Mouse (Mus musculus) MEL (cell line): ENCODE data around the gene Herpud1. TPM values are rescaled to one million over a fixed set of nuclear protein-coding genes. Genes with fewer than 3 reads are reported as not detected.
A peak's percentile ranks its signal among the peaks of the same experiment; 100 is the strongest.

Experiments used
- DNase-seq: peaks from one replicate; pipeline ENCODE4 v3.0.0; 2011; ENCODE audit warnings: low read depth, low spot score
- H3K27ac ChIP-seq: 2 replicates; pipeline ENCODE4 v1.5.1; 2012; ENCODE audit warnings: low read depth, mild to moderate bottlenecking, control low read depth, low read length, moderate library complexity; ENCODE audit not compliant: control insufficient read depth
- H3K27me3 ChIP-seq, 2 experiments: fragments of 150-350 bp in 1 of 2; sonication (generic) in 1 of 2; 2 replicates each; pipeline ENCODE4 v1.6.1; 2012; ENCODE audit warnings: low read length in 2 of 2, mild to moderate bottlenecking in 2 of 2, improper control_type of control experiment in 1 of 2, moderate library complexity in 1 of 2; ENCODE audit not compliant: insufficient read depth in 2 of 2, control insufficient read depth in 1 of 2
- H3K36me3 ChIP-seq, 2 experiments: 2 replicates each; pipeline ENCODE4 v1.6.1; 2012 to 2014; ENCODE audit warnings: low read length in 2 of 2, improper control_type of control experiment in 1 of 2, inconsistent platforms in 1 of 2, mild to moderate bottlenecking in 1 of 2; ENCODE audit not compliant: insufficient read depth in 2 of 2, control insufficient read depth in 1 of 2
- H3K4me1 ChIP-seq, 2 experiments: fragments of 150-350 bp in 1 of 2; sonication (generic) in 1 of 2; 2 replicates each; pipeline ENCODE4 v1.6.1; 2012; ENCODE audit warnings: low read length in 2 of 2, improper control_type of control experiment in 1 of 2, mild to moderate bottlenecking in 1 of 2; ENCODE audit not compliant: insufficient read depth in 2 of 2, control insufficient read depth in 1 of 2
- H3K4me3 ChIP-seq, 2 experiments: fragments of 150-350 bp in 1 of 2; sonication (generic) in 1 of 2; 2 replicates each; pipeline ENCODE4 v1.5.1; 2012; ENCODE audit warnings: low read depth in 2 of 2, low read length in 2 of 2, mild to moderate bottlenecking in 2 of 2, moderate library complexity in 2 of 2, control low read depth in 1 of 2, improper control_type of control experiment in 1 of 2; ENCODE audit not compliant: control insufficient read depth in 1 of 2, insufficient read depth in 1 of 2
- H3K79me2 ChIP-seq: 2 replicates; pipeline ENCODE4 v1.6.1; 2012; ENCODE audit warnings: mild to moderate bottlenecking, low read length, moderate library complexity; ENCODE audit not compliant: control insufficient read depth, poor library complexity, insufficient read depth
- H3K9ac ChIP-seq: 2 replicates; pipeline ENCODE4 v1.6.1; 2012; ENCODE audit warnings: low read depth, mild to moderate bottlenecking, control low read depth, low read length, moderate library complexity; ENCODE audit not compliant: control insufficient read depth, poor library complexity, severe bottlenecking
- H3K9me3 ChIP-seq: fragments of 150-350 bp; sonication (generic); replicated peaks from 2 replicates; pipeline ENCODE4 v1.6.1; 2012; ENCODE audit warnings: mild to moderate bottlenecking, low read length, improper control_type of control experiment, moderate library complexity; ENCODE audit not compliant: insufficient read depth
- E2F4 ChIP-seq: IDR thresholded peaks from 2 replicates; pipeline ENCODE4 v1.6.1; 2011; ENCODE audit warnings: low read depth, low read length, improper control_type of control experiment, borderline replicate concordance
- HCFC1 ChIP-seq: IDR thresholded peaks from 2 replicates; pipeline ENCODE4 v1.6.1; 2012; ENCODE audit warnings: low read depth, mild to moderate bottlenecking, inconsistent platforms, low read length, improper control_type of control experiment, moderate library complexity
- KAT2A ChIP-seq: conservative IDR thresholded peaks from 2 replicates; pipeline ENCODE4 v1.6.1; 2012; ENCODE audit warnings: low read depth, low read length, improper control_type of control experiment, inconsistent platforms
- MAFK ChIP-seq: IDR thresholded peaks from 2 replicates; pipeline ENCODE4 v1.6.1; 2011; ENCODE audit warnings: low read depth, mild to moderate bottlenecking, low read length, improper control_type of control experiment, borderline replicate concordance
- MXI1 ChIP-seq: IDR thresholded peaks from 2 replicates; pipeline ENCODE4 v1.6.1; 2011; ENCODE audit warnings: mild to moderate bottlenecking, low read depth, low read length, improper control_type of control experiment
- MYC ChIP-seq: IDR thresholded peaks from 2 replicates; pipeline ENCODE4 v1.6.1; 2011; ENCODE audit warnings: low read depth, mild to moderate bottlenecking, low read length, improper control_type of control experiment, moderate library complexity
- POLR2A ChIP-seq, 2 experiments: IDR thresholded peaks; 2 replicates each; pipeline ENCODE4 v1.6.1; 2011 to 2012; ENCODE audit warnings: low read length in 2 of 2, mild to moderate bottlenecking in 2 of 2, control low read depth in 1 of 2, improper control_type of control experiment in 1 of 2, low read depth in 1 of 2, moderate library complexity in 1 of 2; ENCODE audit not compliant: control insufficient read depth in 1 of 2, insufficient read depth in 1 of 2, poor library complexity in 1 of 2
- POLR2AphosphoS2 ChIP-seq: IDR thresholded peaks from 2 replicates; pipeline ENCODE4 v1.6.1; 2011; ENCODE audit warnings: low read length, improper control_type of control experiment
- RAD21 ChIP-seq: IDR thresholded peaks from 2 replicates; pipeline ENCODE4 v1.6.1; 2011; ENCODE audit warnings: mild to moderate bottlenecking, low read depth, low read length, improper control_type of control experiment
- RCOR1 ChIP-seq: IDR thresholded peaks from 2 replicates; pipeline ENCODE4 v1.6.1; 2012; ENCODE audit warnings: low read depth, mild to moderate bottlenecking, inconsistent platforms, low read length, improper control_type of control experiment
- TAL1 ChIP-seq: IDR thresholded peaks from 2 replicates; pipeline ENCODE4 v1.6.1; 2012; ENCODE audit warnings: mild to moderate bottlenecking, inconsistent platforms, low read length, moderate library complexity, mixed read lengths
- TBP ChIP-seq: IDR thresholded peaks from 2 replicates; pipeline ENCODE4 v1.8.0; 2011; ENCODE audit warnings: low read depth, low read length, improper control_type of control experiment
- TCF12 ChIP-seq: IDR thresholded peaks from 2 replicates; pipeline ENCODE4 v1.6.1; 2014; ENCODE audit warnings: low read depth, mild to moderate bottlenecking, inconsistent platforms, low read length, improper control_type of control experiment, moderate library complexity
- USF2 ChIP-seq, 2 experiments: IDR thresholded peaks; 2 replicates each; pipeline ENCODE4 v1.6.1; 2011 to 2012; ENCODE audit warnings: improper control_type of control experiment in 2 of 2, low read length in 2 of 2, borderline replicate concordance in 1 of 2, inconsistent platforms in 1 of 2, low read depth in 1 of 2, mild to moderate bottlenecking in 1 of 2; ENCODE audit not compliant: insufficient read depth in 1 of 2
- ZKSCAN1 ChIP-seq: IDR thresholded peaks from 2 replicates; pipeline ENCODE4 v1.6.1; 2012; ENCODE audit warnings: low read depth, mild to moderate bottlenecking, inconsistent platforms, low read length, improper control_type of control experiment, moderate library complexity
- ZNF384 ChIP-seq: IDR thresholded peaks from 2 replicates; pipeline ENCODE4 v1.6.1; 2012; ENCODE audit warnings: low read depth, mild to moderate bottlenecking, inconsistent platforms, low read length, improper control_type of control experiment
- polyA plus RNA-seq, 2 experiments: library from polyadenylated mRNA; stranded (reverse) in 1 of 2; unstranded in 1 of 2; fragments of >175 nt in 1 of 2; fragments of >200 nt in 1 of 2; gene quantifications; 2 replicates each; pipeline versions ENCODE4 v1.2.1 to v1.2.4; 2012; ENCODE audit warnings: low replicate concordance in 2 of 2, low read depth in 1 of 2; ENCODE audit not compliant: insufficient read length in 2 of 2, insufficient read depth in 1 of 2, missing spikeins in 1 of 2
- total RNA-seq: library from RNA; depleted of rRNA; stranded (reverse); fragments of 300-350 nt; gene quantifications from 2 replicates; pipeline ENCODE4 v1.2.3, GENCODE M21; 2012

The Herpud1 gene
- total and polyA plus RNA-seq, 3 experiments = 66.1 to 66.9 TPM; not detected in 1

- Histone ChIP-seq H3K9me3 (no peaks in the 10 kb centered on the region), H3K4me1 (peaks cover 0 to 12% of the 10 kb centered on the region in 2 experiments; a peak in 2 of 4 replicates), H3K4me3 (no peak overlapping the region; a peak in 1 of 4 replicates), H3K27me3 (peaks cover 2 to 7% of the 10 kb centered on the region in 2 experiments; a peak in 1 of 4 replicates), H3K36me3 (peaks cover 0 to 2% of the 10 kb centered on the region in 2 experiments; a peak in 1 of 4 replicates), H3K9ac (no peak overlapping the region), H3K79me2 (no peaks in the 10 kb centered on the region), H3K27ac (0 out of 2 replicates have a peak overlapping the region, but pooled peaks have one; percentile 15)
- peak; percentile 79 for DNase-seq
- no peak for TF ChIP-seq USF2 (IDR thresholded peaks at IDR 0.05; ENCODE audit: borderline replicate concordance in 1 of 2, insufficient read depth in 1 of 2, low read depth in 1 of 2, low read length in 2 of 2)
- TF ChIP-seq POLR2A (IDR thresholded peaks at IDR 0.05; ENCODE audit: control insufficient read depth in 1 of 2, insufficient read depth in 1 of 2, low read depth in 1 of 2, low read length in 2 of 2, poor library complexity in 1 of 2) = peak in 1 of 2 experiments; percentile 43; a peak in 2 of 4 replicates
Measured at GRCm38 (mm10) chr8:94365410-94365981, 20.7 kb upstream of the Herpud1 start.

- H3K4me3 ChIP-seq = no peak overlapping the region
- TF ChIP-seq POLR2AphosphoS2 (no peak), RAD21 (no peak), MYC (no peak), ZKSCAN1 (no peak), E2F4 (no peak), TBP (no peak), HCFC1 (no peak), RCOR1 (no peak), TCF12 (no peak), MXI1 (no peak), MAFK (no peak), ZNF384 (no peak), KAT2A (no peak), TAL1 (no peak), POLR2A (IDR thresholded peaks at IDR 0.05; ENCODE audit: control insufficient read depth in 1 of 2, insufficient read depth in 1 of 2, low read depth in 1 of 2, low read length in 2 of 2, poor library complexity in 1 of 2) (no peak)
- peaks cover 0 to 15% of the 10 kb centered on the region in 2 experiments; a peak in 3 of 4 replicates for H3K4me1 ChIP-seq
- peaks cover 0 to 8% of the 10 kb centered on the region in 2 experiments; a peak in 2 of 4 replicates for H3K36me3 ChIP-seq
- no peak overlapping the region for H3K9ac ChIP-seq
- H3K79me2 ChIP-seq = no peaks in the 10 kb centered on the region
- DNase-seq = no peak
- no peak overlapping the region for H3K27ac ChIP-seq
- H3K9me3 ChIP-seq = no peaks in the 10 kb centered on the region
- peaks cover 0 to 7% of the 10 kb centered on the region in 2 experiments; a peak in 1 of 4 replicates for H3K27me3 ChIP-seq
Measured at GRCm38 (mm10) chr8:94370839-94371238, 15.4 kb upstream of the Herpud1 start.
